Mouse (Mus musculus) heart, postnatal 0 days (tissue): ENCODE data around the gene Gm6377. TPM values are rescaled to one million over a fixed set of nuclear protein-coding genes. Genes with fewer than 3 reads are reported as not detected.

Experiments used
- ATAC-seq: fragments of 200-750 bp; cut with Nextera tagmentation; 2 replicates; pipeline ENCODE4 v1.8.0; 2017; ENCODE audit warnings: low read depth, moderate number of reproducible peaks, moderate library complexity; ENCODE audit not compliant: insufficient read depth
- DNase-seq: peaks from one replicate; pipeline ENCODE4 v3.0.0-alpha.2; 2016; ENCODE audit warnings: low spot score
- H3K27ac ChIP-seq: fragments of 300-500 bp; sonication (generic); 2 replicates; pipeline ENCODE4 v1.5.1; 2014; ENCODE audit warnings: low read depth, mild to moderate bottlenecking
- H3K27me3 ChIP-seq: fragments of 300-500 bp; sonication (generic); 2 replicates; pipeline ENCODE4 v1.6.1; 2014; ENCODE audit warnings: low read length, mixed read lengths; ENCODE audit not compliant: control insufficient read depth, insufficient read depth
- H3K36me3 ChIP-seq: fragments of 300-500 bp; sonication (generic); replicated peaks from 2 replicates; pipeline ENCODE4 v1.6.1; 2014; ENCODE audit warnings: low read length, mixed read lengths; ENCODE audit not compliant: control insufficient read depth, insufficient read depth
- H3K4me1 ChIP-seq: fragments of 300-500 bp; sonication (generic); 2 replicates; pipeline ENCODE4 v1.6.1; 2014; ENCODE audit warnings: antibody characterized with exemption; ENCODE audit not compliant: control insufficient read depth, insufficient read depth
- H3K4me2 ChIP-seq: fragments of 300-500 bp; sonication (generic); 2 replicates; pipeline ENCODE4 v1.6.1; 2014; ENCODE audit warnings: low read depth, mild to moderate bottlenecking, low read length, moderate library complexity
- H3K4me3 ChIP-seq: fragments of 300-500 bp; sonication (generic); 2 replicates; pipeline ENCODE4 v1.5.1; 2014; ENCODE audit warnings: low read depth, low read length
- H3K9ac ChIP-seq: fragments of 300-500 bp; sonication (generic); replicated peaks from 2 replicates; pipeline ENCODE4 v1.6.1; 2014; ENCODE audit warnings: low read depth, low read length, mixed read lengths
- H3K9me3 ChIP-seq: fragments of 300-500 bp; sonication (generic); replicated peaks from 2 replicates; pipeline ENCODE4 v1.6.1; 2016; ENCODE audit warnings: low read length; ENCODE audit not compliant: control insufficient read depth
- CTCF ChIP-seq: IDR thresholded peaks from 2 replicates; pipeline ENCODE4 v1.5.1; 2016; ENCODE audit warnings: antibody characterized with exemption, control low read depth, low read depth
- EP300 ChIP-seq: IDR thresholded peaks from 2 replicates; pipeline ENCODE4 v1.6.1; 2016; ENCODE audit warnings: antibody characterized with exemption, low read depth
- WGBS: fragments of 180-500 bp; shearing (Covaris S2); extraction: QIAGEN DNeasy Blood & Tissue Kit; methylation state at CpG from one replicate; pipeline ENCODE4 v1.1.7; 2014; 5-methylcytosine and 5-hydroxymethylcytosine counted together
- polyA plus RNA-seq: library from polyadenylated mRNA; unstranded; fragments of >200 nt; fragmentation: Nextera tagmentation; extraction: Ambion mirVana; gene quantifications from 2 replicates; pipeline ENCODE4 v1.2.1, GENCODE M21; 2015
- total RNA-seq: library from RNA; depleted of rRNA; stranded (reverse); fragments of >200 nt; gene quantifications from 2 replicates; pipeline ENCODE4 v1.2.3, GENCODE M21; 2014; ENCODE audit warnings: low replicate concordance

The Gm6377 gene
- total and polyA plus RNA-seq, 2 experiments from 2014 or later, result 0.11 to 0.61 TPM

- no peaks in the 10 kb centered on the region for H3K9me3 ChIP-seq
- no peak for TF ChIP-seq CTCF
- TF ChIP-seq EP300, result no peak
- no peak overlapping the region for H3K27ac ChIP-seq
- H3K4me1 ChIP-seq, result no peaks in the 10 kb centered on the region
- no peak overlapping the region for H3K4me2 ChIP-seq
- DNase-seq (no peak), ATAC-seq (no peak)
- no peaks in the 10 kb centered on the region for H3K36me3 ChIP-seq
- no peak overlapping the region for H3K4me3 ChIP-seq
- no peak overlapping the region for H3K9ac ChIP-seq
- no peaks in the 10 kb centered on the region for H3K27me3 ChIP-seq
- WGBS, result 49% methylated on average over 3 of the region's 3 CpGs
These were observed 21.1 kb upstream of the Gm6377 start for GRCm38 (mm10) chrX:109175470-109175869.

- TF ChIP-seq CTCF (no peak), EP300 (no peak)
- Histone ChIP-seq H3K4me2 (no peak overlapping the region), H3K27me3 (no peaks in the 10 kb centered on the region), H3K4me3 (no peak overlapping the region), H3K9ac (no peak overlapping the region), H3K36me3 (no peaks in the 10 kb centered on the region), H3K4me1 (no peaks in the 10 kb centered on the region), H3K9me3 (no peaks in the 10 kb centered on the region), H3K27ac (no peak overlapping the region)
- ATAC-seq, result no peak
- 56% methylated on average over 4 of the region's 4 CpGs for WGBS
- DNase-seq, result no peak
These were observed 11.7 kb upstream of the Gm6377 start for GRCm38 (mm10) chrX:109184706-109185478.

GRCm38 (mm10) chrX:109189607-109190006 lies 6.9 kb upstream of the Gm6377 start:
- no peak overlapping the region for H3K27ac ChIP-seq
- no peaks in the 10 kb centered on the region for H3K36me3 ChIP-seq
- H3K9me3 ChIP-seq, result no peaks in the 10 kb centered on the region
- no peak for ATAC-seq
- H3K27me3 ChIP-seq, result no peaks in the 10 kb centered on the region
- no peak for TF ChIP-seq CTCF
- TF ChIP-seq EP300, result no peak
- WGBS, result 76% methylated on average over 4 of the region's 4 CpGs
- no peak overlapping the region for H3K9ac ChIP-seq
- no peak for DNase-seq
- no peak overlapping the region for H3K4me2 ChIP-seq
- no peak overlapping the region for H3K4me3 ChIP-seq
- H3K4me1 ChIP-seq, result no peaks in the 10 kb centered on the region

GRCm38 (mm10) chrX:109190969-109191368 lies 5.6 kb upstream of the Gm6377 start:
- Histone ChIP-seq H3K9me3 (no peaks in the 10 kb centered on the region), H3K9ac (no peak overlapping the region), H3K4me1 (no peaks in the 10 kb centered on the region), H3K27ac (peak overlapping the region; percentile 66), H3K4me3 (no peak overlapping the region), H3K4me2 (no peak overlapping the region), H3K36me3 (no peaks in the 10 kb centered on the region), H3K27me3 (no peaks in the 10 kb centered on the region)
- TF ChIP-seq EP300, result no peak
- TF ChIP-seq CTCF, result no peak
- peak; percentile 42 for DNase-seq
- ATAC-seq, result peak; percentile 76
- 48% methylated on average over 4 of the region's 4 CpGs for WGBS

- no peak for TF ChIP-seq EP300
- no peak for TF ChIP-seq CTCF
- no peak overlapping the region for H3K4me2 ChIP-seq
- WGBS, result 49% methylated on average over 4 of the region's 4 CpGs
- no peak overlapping the region for H3K4me3 ChIP-seq
- H3K36me3 ChIP-seq, result no peaks in the 10 kb centered on the region
- H3K9me3 ChIP-seq, result no peaks in the 10 kb centered on the region
- H3K27me3 ChIP-seq, result no peaks in the 10 kb centered on the region
- peak; percentile 11 for DNase-seq
- peak overlapping the region; percentile 66 for H3K27ac ChIP-seq
- H3K4me1 ChIP-seq, result no peaks in the 10 kb centered on the region
- ATAC-seq, result peak; percentile 69
- H3K9ac ChIP-seq, result no peak overlapping the region
These were observed 5.1 kb upstream of the Gm6377 start for GRCm38 (mm10) chrX:109191436-109191835.

GRCm38 (mm10) chrX:109207843-109208242 lies 11.3 kb downstream of the Gm6377 start:
- Histone ChIP-seq H3K4me1 (no peaks in the 10 kb centered on the region), H3K27me3 (no peaks in the 10 kb centered on the region), H3K27ac (no peak overlapping the region), H3K9ac (no peak overlapping the region), H3K9me3 (no peaks in the 10 kb centered on the region), H3K36me3 (no peaks in the 10 kb centered on the region), H3K4me2 (no peak overlapping the region), H3K4me3 (no peak overlapping the region)
- no peak for TF ChIP-seq EP300
- TF ChIP-seq CTCF, result no peak
- ATAC-seq (no peak), DNase-seq (no peak)
